Mouse (Mus musculus): Measurements from ENCODE around the gene Gm10053. TPM values are rescaled to one million over a fixed set of nuclear protein-coding genes. Genes with fewer than 3 reads are reported as not detected.
"Not testable (repeated sequence)": the region's sequence is repeated elsewhere in the genome, so short reads cannot be mapped to it uniquely, and the experiment has no call there.

Gene Gm10053
- total RNA-seq (2021) = 100 to 1,000 TPM; 218 to 232 TPM

DNA sequence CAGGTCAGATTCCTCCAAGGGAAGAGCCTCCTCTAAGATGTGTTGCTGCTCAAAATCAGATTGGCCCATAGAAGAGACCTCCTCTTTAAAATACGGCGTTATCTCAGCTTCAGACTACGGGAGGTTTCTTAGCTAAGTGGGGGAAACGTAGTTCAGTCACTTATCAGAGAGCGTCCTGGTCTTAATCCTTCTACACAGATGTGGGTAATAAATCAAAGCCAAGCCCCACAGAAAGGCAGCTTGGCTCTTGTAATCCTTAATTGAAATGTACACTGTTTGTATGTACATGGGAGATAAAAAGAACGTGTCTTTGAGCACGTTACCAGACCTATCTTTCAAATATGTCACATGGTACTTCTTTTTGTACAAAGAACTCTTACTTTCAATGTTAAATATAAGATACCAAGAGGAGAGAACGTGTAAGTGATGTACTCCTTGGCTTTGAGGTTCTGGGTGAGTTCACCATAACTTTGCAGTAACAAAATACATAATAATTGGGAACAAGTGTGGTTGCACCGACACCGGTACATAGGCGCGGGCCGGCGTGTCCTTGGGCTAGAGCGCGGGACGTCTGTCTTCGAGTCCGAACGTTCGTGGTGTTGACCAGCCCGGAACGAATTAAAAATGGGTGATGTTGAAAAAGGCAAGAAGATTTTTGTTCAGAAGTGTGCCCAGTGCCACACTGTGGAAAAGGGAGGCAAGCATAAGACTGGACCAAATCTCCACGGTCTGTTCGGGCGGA lies at the start of gene Gm10053:
Gene Gm10053, plus strand, starts transcription at position 558 of the 742 bp plus-strand sequence.
- DNase-seq (ENCODE audit: low spot score in 2 of 2); intact Hi-C loops (cut with DNase I): not testable (repeated sequence)

DNA sequence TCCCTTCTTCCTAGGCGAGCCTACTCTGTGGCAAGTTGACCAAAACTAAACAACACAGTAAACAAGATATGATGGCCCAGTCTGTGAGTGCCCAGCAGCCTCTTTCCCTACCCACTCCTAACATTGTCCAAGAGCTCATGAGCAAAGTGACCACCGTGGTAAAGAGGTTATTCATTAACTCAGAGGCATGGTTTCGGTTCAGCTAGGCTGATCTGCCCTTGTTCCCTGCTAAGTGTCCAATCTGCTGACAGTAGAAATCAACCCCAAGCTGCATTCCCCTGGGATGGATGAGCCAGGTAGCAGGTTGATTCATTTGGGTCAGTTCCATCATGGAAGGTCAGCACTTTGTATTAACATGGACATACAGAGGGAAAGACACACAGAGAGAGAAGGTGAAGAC lies 33.4 kb upstream of the Gm10053 start:
- DNase-seq (ENCODE audit: low spot score in 2 of 2) = no peak
- intact Hi-C loops (cut with DNase I) = no loop called here

- intact Hi-C loops (cut with DNase I) = no loop called here
- DNase-seq (ENCODE audit: low spot score in 2 of 2) = no peak
These were observed 30.4 kb upstream of the Gm10053 start for GRCm38 (mm10) chr19:24845007-24845546.

DNA sequence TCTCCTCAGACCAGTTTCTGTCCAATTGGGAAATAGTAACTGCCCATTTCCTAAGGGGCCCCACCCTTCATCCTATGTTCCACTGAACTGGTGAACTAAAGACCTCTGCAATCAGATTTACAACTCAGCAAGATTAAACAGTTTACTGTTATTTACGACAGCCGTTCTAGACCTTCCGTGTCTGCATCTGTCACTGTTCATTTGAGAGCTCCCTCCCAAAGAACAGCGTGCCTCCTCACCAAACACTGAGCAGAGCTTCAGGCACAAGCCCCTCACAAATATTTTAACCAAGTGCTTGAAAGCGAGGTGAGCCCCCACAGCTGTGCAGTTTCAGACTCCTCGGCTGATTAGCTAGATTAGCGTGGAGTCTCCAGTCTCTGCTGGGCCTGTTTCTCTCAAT lies 27.1 kb upstream of the Gm10053 start:
- no peak for DNase-seq (ENCODE audit: low spot score in 2 of 2)
- intact Hi-C loops (cut with DNase I) = no loop called here

- intact Hi-C loops (cut with DNase I) = no loop called here
- DNase-seq (ENCODE audit: low spot score in 2 of 2) = no peak
These were observed 26.6 kb upstream of the Gm10053 start for GRCm38 (mm10) chr19:24848844-24849243.

DNA sequence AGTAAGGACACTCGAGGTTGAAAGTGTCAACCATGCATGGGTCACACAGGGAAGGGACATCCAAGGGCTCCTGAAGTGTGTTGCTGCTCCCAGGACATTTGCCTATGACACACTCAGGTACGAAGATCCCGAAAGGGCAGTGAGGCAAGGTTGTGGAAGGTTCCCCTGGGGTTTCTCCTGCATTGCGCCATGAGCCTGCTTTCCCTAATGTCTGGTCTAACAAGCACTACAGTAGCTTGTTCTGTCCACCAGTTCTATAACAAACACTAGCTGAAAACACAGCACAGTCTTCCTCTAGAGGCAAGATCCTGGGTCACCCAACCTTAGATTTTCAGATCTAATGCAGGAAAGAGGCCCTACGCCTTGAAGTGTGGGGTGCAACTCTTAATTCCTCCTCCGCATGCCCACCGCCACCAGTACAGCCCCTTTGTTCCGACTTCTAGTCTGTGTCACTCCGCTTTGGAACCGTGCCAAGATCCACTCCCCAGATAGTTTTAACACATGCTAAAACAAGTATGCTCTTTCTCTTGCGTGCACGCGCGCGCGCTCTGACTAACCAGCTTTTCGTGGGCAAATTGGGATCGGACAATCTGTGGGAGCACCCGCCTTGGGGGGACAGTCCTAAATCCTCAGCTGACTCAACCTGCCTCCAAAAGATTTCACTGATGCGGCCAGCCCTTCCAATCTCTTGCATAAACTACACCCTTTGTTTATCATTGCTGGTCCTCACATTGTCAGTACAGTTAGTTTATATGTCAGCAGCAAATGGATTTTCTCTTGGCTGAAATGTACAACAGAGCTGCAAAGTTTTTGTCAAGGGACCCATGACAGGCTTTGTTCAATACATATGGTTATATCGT lies 23.8 kb upstream of the Gm10053 start:
- intact Hi-C loops (cut with DNase I) = no loop called here
- DNase-seq (ENCODE audit: low spot score in 2 of 2) = no peak

- no peak for DNase-seq (ENCODE audit: low spot score in 2 of 2)
These were observed 14.2 kb upstream of the Gm10053 start for GRCm38 (mm10) chr19:24861276-24861611.

DNA sequence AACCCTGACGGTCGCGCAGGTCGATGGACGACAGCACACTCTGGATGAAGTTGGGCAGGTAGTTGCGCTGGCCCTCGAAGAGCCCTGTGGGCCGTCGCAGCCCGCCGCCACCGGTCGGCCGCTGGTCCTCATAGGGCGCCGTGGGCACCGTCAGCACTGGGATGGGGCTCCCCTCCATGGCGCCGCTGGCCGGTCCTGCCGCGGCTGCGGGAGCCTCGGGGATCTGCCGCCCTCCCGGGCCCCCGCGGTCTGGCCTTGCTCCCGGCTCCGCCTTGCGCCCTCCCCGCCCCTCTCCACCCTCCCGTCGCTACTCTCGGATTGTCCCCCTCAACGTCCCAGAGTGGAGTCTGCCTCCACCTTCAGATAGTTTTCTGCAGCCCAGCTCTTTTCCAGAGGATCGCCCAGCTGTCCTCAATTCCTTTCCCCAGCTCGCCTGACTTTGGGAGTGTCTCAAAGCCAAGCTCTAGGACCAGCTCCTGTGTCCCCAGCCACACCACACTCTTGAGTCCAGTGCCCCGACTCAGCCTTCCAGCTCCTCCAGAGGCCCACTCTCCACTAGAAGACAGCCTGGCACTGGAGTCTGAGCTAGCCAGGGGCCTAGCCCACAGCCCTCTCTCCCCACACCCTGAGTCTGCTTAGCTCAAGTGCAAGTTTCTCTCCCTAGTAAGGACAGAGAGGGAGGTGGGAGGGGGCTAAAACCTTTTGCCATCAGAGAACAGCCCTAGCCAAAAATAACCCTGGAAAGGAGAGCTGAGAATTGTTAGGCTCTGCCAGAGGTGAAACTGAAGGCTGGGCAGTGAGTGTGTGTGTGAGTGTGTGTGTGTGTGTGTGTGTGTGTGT lies 13.7 kb upstream of the Gm10053 start, which contains the start of gene Pgm5:
Gene Pgm5, minus strand, starts transcription at position 244 of the 840 bp plus-strand sequence.
- DNase-seq (ENCODE audit: low spot score in 2 of 2) = no peak
- intact Hi-C loops (cut with DNase I) = no loop called here

More at GRCm38 (mm10) chr19:24861276-24861611, 14.2 kb upstream of the Gm10053 start:
- intact Hi-C loops (cut with DNase I) = no loop called here

GRCm38 (mm10) chr19:24865436-24865835 lies 10.1 kb upstream of the Gm10053 start:
- DNase-seq (ENCODE audit: low spot score in 2 of 2) = no peak

DNA sequence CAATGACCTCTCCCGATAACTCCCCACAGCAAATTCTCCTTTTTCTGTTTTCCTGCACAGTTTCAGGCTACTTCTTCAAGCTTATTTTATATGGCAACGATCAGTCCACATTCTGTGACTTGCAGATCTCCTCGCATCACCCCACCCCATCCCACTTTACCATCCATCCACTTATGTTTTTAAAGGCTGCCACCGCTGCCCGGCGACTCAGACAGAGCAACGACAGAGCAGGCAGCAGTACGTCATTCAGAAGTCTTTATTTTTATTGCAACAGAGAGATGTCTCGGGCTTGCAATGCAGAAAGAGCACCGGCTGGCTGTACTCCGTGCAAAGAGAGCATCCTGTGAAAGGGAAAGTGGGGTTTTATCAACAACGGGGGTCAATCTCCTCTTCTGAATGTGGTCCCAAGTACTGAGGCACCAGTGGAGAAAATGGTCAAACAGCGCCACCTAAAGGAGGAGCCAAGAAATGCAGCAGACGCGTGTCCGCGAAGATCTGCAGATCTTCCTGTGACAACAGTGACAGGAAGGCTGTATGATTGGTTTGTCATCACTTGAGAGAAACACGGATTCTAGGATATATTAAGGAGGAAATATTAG lies 4.3 kb upstream of the Gm10053 start:
- intact Hi-C loops (cut with DNase I) = loop anchor here (1.0 to 5.0 kb wide), 5 partner anchors 166 to 589 kb away; partner anchors contain the start of gene Fxn
- DNase-seq (ENCODE audit: low spot score in 2 of 2) = peak; percentile 71 to 79

More at GRCm38 (mm10) chr19:24865436-24865835, 10.1 kb upstream of the Gm10053 start:
- intact Hi-C loops (cut with DNase I) = no loop called here

DNA sequence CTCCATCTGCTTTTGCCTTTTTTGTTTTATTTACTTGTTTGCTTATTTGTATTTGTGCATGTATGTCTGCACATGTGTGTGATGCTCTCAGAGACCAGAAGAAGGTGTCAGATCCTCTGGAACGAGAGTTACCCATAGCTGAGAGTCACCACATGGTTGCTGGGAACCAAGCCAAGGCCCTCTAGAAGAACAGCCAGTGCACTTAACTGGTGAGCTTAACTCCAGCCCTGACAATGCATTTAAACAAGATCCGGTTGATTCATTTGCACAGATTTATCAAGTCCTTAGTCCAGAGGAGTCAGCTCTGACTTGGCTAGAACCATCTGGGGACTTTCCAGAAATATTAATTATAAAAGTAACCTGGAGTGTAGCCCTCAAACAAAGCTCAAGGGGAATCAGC lies 1.6 kb upstream of the Gm10053 start:
- DNase-seq (ENCODE audit: low spot score in 2 of 2) = no peak
- intact Hi-C loops (cut with DNase I) = loop anchor here (5.0 kb wide), 2 partner anchors 572 to 592 kb away; partner anchors contain the start of gene Fxn

DNA sequence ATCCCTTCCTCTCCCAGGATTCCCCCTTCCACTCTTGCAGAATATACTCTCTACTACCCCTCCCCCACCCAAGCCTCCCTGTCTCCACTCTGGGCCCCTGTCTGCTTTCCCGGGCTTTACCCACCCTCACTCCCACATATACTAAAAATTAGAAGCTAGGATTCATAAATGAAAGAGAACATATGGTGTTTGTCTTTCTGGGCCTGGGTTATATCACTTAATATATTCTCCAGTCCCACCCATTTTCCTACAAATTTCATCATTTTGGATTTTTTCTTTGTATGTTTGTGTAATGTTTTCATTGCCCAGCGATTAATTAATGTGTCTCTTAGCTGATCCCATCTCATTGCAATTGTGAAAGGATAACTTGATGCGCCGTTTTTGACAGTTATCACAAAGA lies 5.8 kb downstream of the Gm10053 start:
- DNase-seq (ENCODE audit: low spot score in 2 of 2) = no peak
- intact Hi-C loops (cut with DNase I) = no loop called here

GRCm38 (mm10) chr19:24885504-24885903 lies 10.0 kb downstream of the Gm10053 start:
- DNase-seq (ENCODE audit: low spot score in 2 of 2) = peak; percentile 68 to 72
- intact Hi-C loops (cut with DNase I) = loop anchor here (5.0 kb wide), 3 partner anchors 183 to 603 kb away; partner anchors contain the start of gene Fxn

DNA sequence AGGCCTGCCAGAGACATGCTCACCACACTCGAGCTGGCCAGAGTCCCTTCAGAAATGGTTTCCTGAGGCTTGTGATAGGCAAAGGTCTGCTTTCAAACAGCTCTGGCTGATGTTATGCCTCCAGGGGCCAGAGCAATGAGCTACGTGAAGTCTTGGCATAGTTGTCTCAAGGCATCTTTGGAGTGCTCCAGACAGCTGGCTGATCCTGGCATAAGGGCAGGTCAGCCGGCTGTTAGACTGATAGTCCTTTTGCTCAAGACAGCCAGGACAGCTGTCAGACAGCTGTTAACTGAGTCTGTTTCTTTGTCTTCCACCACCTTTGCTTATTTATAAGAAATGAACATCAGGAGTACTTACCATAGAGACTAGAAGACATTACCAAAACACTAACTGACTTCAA lies 11.4 kb downstream of the Gm10053 start:
- intact Hi-C loops (cut with DNase I) = loop anchor here (5.0 kb wide), 3 partner anchors 185 to 605 kb away; partner anchors contain the start of gene Fxn

GRCm38 (mm10) chr19:24896536-24896935 lies 21.1 kb downstream of the Gm10053 start:
- DNase-seq (ENCODE audit: low spot score in 2 of 2) = no peak
- intact Hi-C loops (cut with DNase I) = loop anchor here (5.0 kb wide), 2 partner anchors 611 to 711 kb away; partner anchors contain the start of gene Dmrt1

More for the DNA sequence above, 11.4 kb downstream of the Gm10053 start:
- DNase-seq (ENCODE audit: low spot score in 2 of 2) = no peak

DNA sequence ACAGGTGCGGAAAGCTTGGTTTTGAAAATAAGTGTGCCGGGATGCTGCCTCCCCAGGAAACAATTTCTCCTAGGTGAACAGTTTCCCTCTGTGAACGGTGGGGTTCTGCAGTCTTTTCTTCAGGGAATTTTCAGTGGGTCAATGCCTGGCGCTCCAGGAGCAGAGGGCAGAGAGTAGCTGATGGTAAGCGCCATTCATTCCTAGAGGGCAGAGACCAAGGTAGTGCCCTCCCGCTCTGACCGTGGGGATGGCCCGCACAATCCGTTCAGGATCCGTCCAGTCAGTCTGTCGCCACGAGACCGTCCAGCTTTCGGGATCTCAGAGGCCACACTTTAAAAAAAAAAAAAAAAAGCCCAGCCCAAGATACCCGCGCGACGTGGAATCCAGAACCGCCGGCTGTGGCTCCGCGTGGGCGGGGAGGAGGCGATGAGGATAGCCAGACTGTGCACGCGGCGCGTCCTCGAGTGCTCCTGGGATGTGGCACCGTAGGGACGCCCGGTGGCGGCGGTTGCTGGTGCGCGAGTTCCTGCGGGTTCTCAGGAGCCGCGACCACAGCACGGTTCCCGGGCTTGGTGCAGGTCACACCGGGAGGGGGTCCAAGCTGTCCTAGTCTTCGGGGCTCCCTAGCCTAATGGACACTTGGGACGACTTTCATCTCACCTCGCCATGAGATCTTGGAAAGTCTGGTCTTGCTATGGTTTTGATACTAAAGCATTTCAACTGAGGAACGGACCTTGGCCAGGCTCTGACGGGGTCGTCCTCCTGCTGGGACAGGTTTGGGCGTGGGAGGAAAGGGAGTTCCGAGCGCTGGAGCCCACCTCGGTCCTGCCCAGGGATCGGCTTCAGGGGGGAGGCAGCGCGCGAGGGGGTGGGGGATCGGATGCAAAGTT lies 21.8 kb downstream of the Gm10053 start:
- no peak for DNase-seq (ENCODE audit: low spot score in 2 of 2)
- intact Hi-C loops (cut with DNase I) = loop anchor here (5.0 kb wide), 2 partner anchors 610 to 710 kb away; partner anchors contain the start of gene Dmrt1

GRCm38 (mm10) chr19:24897896-24898736 lies 22.6 kb downstream of the Gm10053 start:
- intact Hi-C loops (cut with DNase I) = loop anchor here (5.0 kb wide), 2 partner anchors 609 to 709 kb away; partner anchors contain the start of gene Dmrt1
- no peak for DNase-seq (ENCODE audit: low spot score in 2 of 2)

All from left cerebral cortex, postnatal 25 days (tissue).